Mouse (Mus musculus): ENCODE data around the gene Cst13. TPM values are rescaled to one million over a fixed set of nuclear protein-coding genes. Genes with fewer than 3 reads are reported as not detected.
"Not testable (repeated sequence)": the region's sequence is repeated elsewhere in the genome, so short reads cannot be mapped to it uniquely, and the experiment has no call there.

Cst13 gene
- not detected for polyA plus RNA-seq (2012; fragmentation: generic; extraction: Trizol)

- no peaks in the 10 kb centered on the region for H3K79me2 ChIP-seq (ENCODE audit: control insufficient read depth, insufficient read depth)
- TF ChIP-seq POLR2AphosphoS2 (IDR thresholded peaks at IDR 0.05; ENCODE audit: insufficient read length, low read depth), result no peak
- TF ChIP-seq MYOD1 (IDR thresholded peaks at IDR 0.05; ENCODE audit: control insufficient read depth in 1 of 3, insufficient read length in 2 of 3, low read depth in 2 of 3), result no peak
- no peak for TF ChIP-seq POLR2A (IDR thresholded peaks at IDR 0.05; ENCODE audit: insufficient read length, low read depth)
- no peak for TF ChIP-seq USF1 (IDR thresholded peaks at IDR 0.05; ENCODE audit: low read depth)
- no peak for TF ChIP-seq REST (IDR thresholded peaks at IDR 0.05; ENCODE audit: insufficient read depth, insufficient read length)
- TF ChIP-seq MYOG (IDR thresholded peaks at IDR 0.05; ENCODE audit: control insufficient read depth in 1 of 3, insufficient read depth in 1 of 3, insufficient read length in 2 of 3, low read depth in 2 of 3), result no peak
- no peak for TF ChIP-seq CEBPB (IDR thresholded peaks at IDR 0.05; ENCODE audit: insufficient read depth, poor library complexity, severe bottlenecking)
- no peak for TF ChIP-seq TCF12 (IDR thresholded peaks at IDR 0.05; ENCODE audit: insufficient read depth, poor library complexity, severe bottlenecking)
- TF ChIP-seq MAX (IDR thresholded peaks at IDR 0.05; ENCODE audit: low read depth), result no peak
Observed at GRCm38 (mm10) chr2:148819909-148820308, at the start of gene Cst13. TSS of gene Cst13 (plus strand) at chr2:148820081.

GRCm38 (mm10) chr2:148771397-148771796 lies 48.5 kb upstream of the Cst13 start, which contains the start of gene Cst11:
TSS of gene Cst11 (minus strand) at chr2:148771497.
- H3ac ChIP-seq (ENCODE audit: control insufficient read depth, insufficient read length); H3K27me3 ChIP-seq (ENCODE audit: control insufficient read depth, insufficient read depth, insufficient read length); H3K79me2 ChIP-seq (ENCODE audit: control insufficient read depth, insufficient read depth); H3K4me2 ChIP-seq (ENCODE audit: low read depth); H3K4me3 ChIP-seq; H3K36me3 ChIP-seq (ENCODE audit: control insufficient read depth, insufficient read depth): not testable (repeated sequence)

More at GRCm38 (mm10) chr2:148819909-148820308, at the start of gene Cst13:
- H3ac ChIP-seq (ENCODE audit: control insufficient read depth, insufficient read length), result no peak within 1 kb of the TSS
- no peak within 1 kb of the TSS for H3K4me2 ChIP-seq (ENCODE audit: low read depth)
- H3K27me3 ChIP-seq (ENCODE audit: control insufficient read depth, insufficient read depth, insufficient read length), result no peaks in the 10 kb centered on the region
- H3K4me3 ChIP-seq, result no peak within 1 kb of the TSS
- H3K36me3 ChIP-seq (ENCODE audit: control insufficient read depth, insufficient read depth), result no peaks in the 10 kb centered on the region

- no peak for TF ChIP-seq SRF (IDR thresholded peaks at IDR 0.05; ENCODE audit: control insufficient read depth, insufficient read length, low read depth)
- no peak for TF ChIP-seq USF1 (IDR thresholded peaks at IDR 0.05; ENCODE audit: low read depth)
- TF ChIP-seq CEBPB (IDR thresholded peaks at IDR 0.05; ENCODE audit: insufficient read depth, poor library complexity, severe bottlenecking), result no peak
- no peaks in the 10 kb centered on the region for H3K27me3 ChIP-seq (ENCODE audit: control insufficient read depth, insufficient read depth, insufficient read length)
Observed at GRCm38 (mm10) chr2:148781709-148782108, 38.2 kb upstream of the Cst13 start, which contains the start of gene 8030411F24Rik. TSS of gene 8030411F24Rik (plus strand) at chr2:148782009.

GRCm38 (mm10) chr2:148789142-148789541 lies 30.7 kb upstream of the Cst13 start, which contains the start of gene Cst12:
TSS of gene Cst12 (plus strand) at chr2:148789361.
- Histone ChIP-seq H3K27me3 (ENCODE audit: control insufficient read depth, insufficient read depth, insufficient read length) (no peaks in the 10 kb centered on the region), H3ac (ENCODE audit: control insufficient read depth, insufficient read length) (no peak within 1 kb of the TSS), H3K4me2 (ENCODE audit: low read depth) (no peak within 1 kb of the TSS), H3K4me3 (no peak within 1 kb of the TSS), H3K36me3 (ENCODE audit: control insufficient read depth, insufficient read depth) (no peaks in the 10 kb centered on the region), H3K79me2 (ENCODE audit: control insufficient read depth, insufficient read depth) (no peaks in the 10 kb centered on the region)
- TF ChIP-seq CEBPB (IDR thresholded peaks at IDR 0.05; ENCODE audit: insufficient read depth, poor library complexity, severe bottlenecking), result no peak
- no peak for TF ChIP-seq POLR2AphosphoS2 (IDR thresholded peaks at IDR 0.05; ENCODE audit: insufficient read length, low read depth)
- TF ChIP-seq REST (IDR thresholded peaks at IDR 0.05; ENCODE audit: insufficient read depth, insufficient read length), result no peak
- TF ChIP-seq SRF (IDR thresholded peaks at IDR 0.05; ENCODE audit: control insufficient read depth, insufficient read length, low read depth), result no peak
- TF ChIP-seq E2F4 (IDR thresholded peaks at IDR 0.05; ENCODE audit: insufficient read depth), result no peak
- no peak for TF ChIP-seq USF1 (IDR thresholded peaks at IDR 0.05; ENCODE audit: low read depth)
- no peak for TF ChIP-seq TCF12 (IDR thresholded peaks at IDR 0.05; ENCODE audit: insufficient read depth, poor library complexity, severe bottlenecking)
- no peak for TF ChIP-seq MAX (IDR thresholded peaks at IDR 0.05; ENCODE audit: low read depth)
- TF ChIP-seq MYOD1 (IDR thresholded peaks at IDR 0.05; ENCODE audit: control insufficient read depth in 1 of 3, insufficient read length in 2 of 3, low read depth in 2 of 3), result no peak
- no peak for TF ChIP-seq TCF3 (IDR thresholded peaks at IDR 0.05; ENCODE audit: insufficient read length, low read depth)
- no peak for TF ChIP-seq MYOG (IDR thresholded peaks at IDR 0.05; ENCODE audit: control insufficient read depth in 1 of 3, insufficient read depth in 1 of 3, insufficient read length in 2 of 3, low read depth in 2 of 3)

More at GRCm38 (mm10) chr2:148781709-148782108, 38.2 kb upstream of the Cst13 start, which contains the start of gene 8030411F24Rik:
- Histone ChIP-seq H3K36me3 (ENCODE audit: control insufficient read depth, insufficient read depth) (no peaks in the 10 kb centered on the region), H3K4me2 (ENCODE audit: low read depth) (no peak within 1 kb of the TSS), H3K4me3 (no peak within 1 kb of the TSS), H3K79me2 (ENCODE audit: control insufficient read depth, insufficient read depth) (no peaks in the 10 kb centered on the region), H3ac (ENCODE audit: control insufficient read depth, insufficient read length) (no peak within 1 kb of the TSS)

GRCm38 (mm10) chr2:148798485-148798884 lies 21.4 kb upstream of the Cst13 start, which contains the start of gene Cst8:
TSS of gene Cst8 (plus strand) at chr2:148798785.
- TF ChIP-seq POLR2A (IDR thresholded peaks at IDR 0.05; ENCODE audit: insufficient read length, low read depth) (no peak), POLR2AphosphoS2 (IDR thresholded peaks at IDR 0.05; ENCODE audit: insufficient read length, low read depth) (no peak), CEBPB (IDR thresholded peaks at IDR 0.05; ENCODE audit: insufficient read depth, poor library complexity, severe bottlenecking) (no peak), TCF3 (IDR thresholded peaks at IDR 0.05; ENCODE audit: insufficient read length, low read depth) (no peak), REST (IDR thresholded peaks at IDR 0.05; ENCODE audit: insufficient read depth, insufficient read length) (no peak), MYOG (IDR thresholded peaks at IDR 0.05; ENCODE audit: control insufficient read depth in 1 of 3, insufficient read depth in 1 of 3, insufficient read length in 2 of 3, low read depth in 2 of 3) (no peak), E2F4 (IDR thresholded peaks at IDR 0.05; ENCODE audit: insufficient read depth) (no peak), MAX (IDR thresholded peaks at IDR 0.05; ENCODE audit: low read depth) (no peak), USF1 (IDR thresholded peaks at IDR 0.05; ENCODE audit: low read depth) (no peak), TCF12 (IDR thresholded peaks at IDR 0.05; ENCODE audit: insufficient read depth, poor library complexity, severe bottlenecking) (no peak), MYOD1 (IDR thresholded peaks at IDR 0.05; ENCODE audit: control insufficient read depth in 1 of 3, insufficient read length in 2 of 3, low read depth in 2 of 3) (no peak), SRF (IDR thresholded peaks at IDR 0.05; ENCODE audit: control insufficient read depth, insufficient read length, low read depth) (no peak)
- no peak within 1 kb of the TSS for H3K4me2 ChIP-seq (ENCODE audit: low read depth)
- H3K36me3 ChIP-seq (ENCODE audit: control insufficient read depth, insufficient read depth), result no peaks in the 10 kb centered on the region
- no peak within 1 kb of the TSS for H3K4me3 ChIP-seq
- no peaks in the 10 kb centered on the region for H3K27me3 ChIP-seq (ENCODE audit: control insufficient read depth, insufficient read depth, insufficient read length)
- no peaks in the 10 kb centered on the region for H3K79me2 ChIP-seq (ENCODE audit: control insufficient read depth, insufficient read depth)
- H3ac ChIP-seq (ENCODE audit: control insufficient read depth, insufficient read length), result no peak within 1 kb of the TSS

Measured in myocyte (in vitro differentiated cells).